Mouse (Mus musculus): ENCODE data around the gene Mycbp2. TPM values are rescaled to one million over a fixed set of nuclear protein-coding genes. Genes with fewer than 3 reads are reported as not detected.

The Mycbp2 gene
- polyA plus RNA-seq, 1 experiment: 132 TPM

- TF ChIP-seq CTCF (IDR thresholded peaks at IDR 0.05; ENCODE audit: borderline replicate concordance, extremely low read depth, insufficient read depth, insufficient read length): no peak
- no peak for TF ChIP-seq POLR2A (IDR thresholded peaks at IDR 0.05; ENCODE audit: borderline replicate concordance, extremely low read depth, insufficient read depth, insufficient read length, poor library complexity, severe bottlenecking)
Measured at GRCm38 (mm10) chr14:103162923-103163322, 183.7 kb downstream of the Mycbp2 start.

GRCm38 (mm10) chr14:103155685-103156084 is 190.9 kb downstream of the Mycbp2 start:
- no peak for DNase-seq (ENCODE audit: low read depth)
- TF ChIP-seq POLR2A (IDR thresholded peaks at IDR 0.05; ENCODE audit: borderline replicate concordance, extremely low read depth, insufficient read depth, insufficient read length, poor library complexity, severe bottlenecking): no peak

More at GRCm38 (mm10) chr14:103162923-103163322, 183.7 kb downstream of the Mycbp2 start:
- peak; percentile 45 for DNase-seq (ENCODE audit: low read depth)

GRCm38 (mm10) chr14:103150139-103150538 is 196.5 kb downstream of the Mycbp2 start:
- DNase-seq (ENCODE audit: low read depth): no peak
- TF ChIP-seq POLR2A (IDR thresholded peaks at IDR 0.05; ENCODE audit: borderline replicate concordance, extremely low read depth, insufficient read depth, insufficient read length, poor library complexity, severe bottlenecking): no peak
- no peak for TF ChIP-seq CTCF (IDR thresholded peaks at IDR 0.05; ENCODE audit: borderline replicate concordance, extremely low read depth, insufficient read depth, insufficient read length)

- TF ChIP-seq CTCF (IDR thresholded peaks at IDR 0.05; ENCODE audit: borderline replicate concordance, extremely low read depth, insufficient read depth, insufficient read length) (peak; percentile 38; the same call in 1 of the 2 replicates), POLR2A (IDR thresholded peaks at IDR 0.05; ENCODE audit: borderline replicate concordance, extremely low read depth, insufficient read depth, insufficient read length, poor library complexity, severe bottlenecking) (no peak)
- DNase-seq (ENCODE audit: low read depth): peak; percentile 11
Measured at GRCm38 (mm10) chr14:103131991-103132390, 214.6 kb downstream of the Mycbp2 start.

DNA sequence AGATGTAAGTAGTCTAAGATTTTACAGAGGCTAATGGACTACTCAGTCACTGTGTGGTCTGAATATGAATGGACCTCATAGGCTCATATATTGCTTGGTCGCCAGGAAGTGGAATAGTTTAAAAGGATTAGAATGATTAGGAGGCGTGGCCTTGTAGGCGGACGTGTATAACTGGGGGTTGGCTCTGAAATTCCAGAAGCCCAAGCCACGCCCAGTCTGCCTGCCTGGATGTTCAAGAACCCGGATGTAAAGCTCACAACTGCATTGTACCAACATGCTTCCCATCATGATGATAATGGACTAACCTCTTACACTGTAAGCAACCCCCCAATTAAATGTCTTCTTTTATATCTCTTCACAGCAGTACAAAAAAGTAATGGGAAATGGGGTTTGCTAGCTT is 220.9 kb downstream of the Mycbp2 start:
- TF ChIP-seq POLR2A (IDR thresholded peaks at IDR 0.05; ENCODE audit: borderline replicate concordance, extremely low read depth, insufficient read depth, insufficient read length, poor library complexity, severe bottlenecking) (no peak), CTCF (IDR thresholded peaks at IDR 0.05; ENCODE audit: borderline replicate concordance, extremely low read depth, insufficient read depth, insufficient read length) (no peak)
- DNase-seq (ENCODE audit: low read depth): no peak

- DNase-seq (ENCODE audit: low read depth): no peak
- no peak for TF ChIP-seq CTCF (IDR thresholded peaks at IDR 0.05; ENCODE audit: borderline replicate concordance, extremely low read depth, insufficient read depth, insufficient read length)
- TF ChIP-seq POLR2A (IDR thresholded peaks at IDR 0.05; ENCODE audit: borderline replicate concordance, extremely low read depth, insufficient read depth, insufficient read length, poor library complexity, severe bottlenecking): no peak
Measured at GRCm38 (mm10) chr14:103114994-103115670, 231.5 kb downstream of the Mycbp2 start.

GRCm38 (mm10) chr14:103112606-103113363 is 233.8 kb downstream of the Mycbp2 start:
- peak; percentile 40 for DNase-seq (ENCODE audit: low read depth)
- TF ChIP-seq POLR2A (IDR thresholded peaks at IDR 0.05; ENCODE audit: borderline replicate concordance, extremely low read depth, insufficient read depth, insufficient read length, poor library complexity, severe bottlenecking) (no peak), CTCF (IDR thresholded peaks at IDR 0.05; ENCODE audit: borderline replicate concordance, extremely low read depth, insufficient read depth, insufficient read length) (no peak)

GRCm38 (mm10) chr14:103109971-103110370 is 236.6 kb downstream of the Mycbp2 start:
- TF ChIP-seq CTCF (IDR thresholded peaks at IDR 0.05; ENCODE audit: borderline replicate concordance, extremely low read depth, insufficient read depth, insufficient read length): no peak
- TF ChIP-seq POLR2A (IDR thresholded peaks at IDR 0.05; ENCODE audit: borderline replicate concordance, extremely low read depth, insufficient read depth, insufficient read length, poor library complexity, severe bottlenecking): no peak

GRCm38 (mm10) chr14:103106301-103106700 is 240.3 kb downstream of the Mycbp2 start:
- DNase-seq (ENCODE audit: low read depth): no peak
- TF ChIP-seq POLR2A (IDR thresholded peaks at IDR 0.05; ENCODE audit: borderline replicate concordance, extremely low read depth, insufficient read depth, insufficient read length, poor library complexity, severe bottlenecking): no peak
- no peak for TF ChIP-seq CTCF (IDR thresholded peaks at IDR 0.05; ENCODE audit: borderline replicate concordance, extremely low read depth, insufficient read depth, insufficient read length)

More at GRCm38 (mm10) chr14:103109971-103110370, 236.6 kb downstream of the Mycbp2 start:
- no peak for DNase-seq (ENCODE audit: low read depth)

DNA sequence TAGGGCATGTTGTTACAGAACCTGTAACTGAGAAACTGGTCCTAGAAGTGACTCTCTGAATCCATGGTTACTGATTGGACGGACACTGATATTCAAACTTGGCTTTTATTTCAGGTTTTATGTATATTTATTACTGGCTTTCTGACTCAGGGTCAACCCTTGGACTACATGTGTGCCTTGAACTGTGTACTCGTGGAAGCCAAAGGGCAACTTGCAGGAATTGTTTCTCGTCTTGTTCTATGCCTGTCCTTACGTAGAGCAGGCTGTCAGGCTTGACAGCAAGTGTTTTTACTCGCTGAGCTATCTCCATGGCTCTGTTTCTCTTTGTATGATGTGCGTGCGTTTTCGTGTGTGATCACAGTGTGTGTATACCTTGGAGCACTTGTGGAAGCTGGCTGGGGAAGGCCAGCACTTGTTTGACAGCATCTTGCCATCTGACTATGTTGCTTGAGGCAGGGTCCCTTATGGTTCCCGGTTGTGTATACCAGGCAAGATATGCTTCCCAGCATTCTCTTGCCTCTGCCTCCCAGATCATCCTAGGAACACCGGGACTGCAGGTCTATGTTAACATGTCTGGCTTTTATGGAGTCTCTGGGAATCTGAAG is 243.8 kb downstream of the Mycbp2 start:
- no peak for DNase-seq (ENCODE audit: low read depth)
- TF ChIP-seq CTCF (IDR thresholded peaks at IDR 0.05; ENCODE audit: borderline replicate concordance, extremely low read depth, insufficient read depth, insufficient read length) (no peak), POLR2A (IDR thresholded peaks at IDR 0.05; ENCODE audit: borderline replicate concordance, extremely low read depth, insufficient read depth, insufficient read length, poor library complexity, severe bottlenecking) (no peak)

- TF ChIP-seq CTCF (IDR thresholded peaks at IDR 0.05; ENCODE audit: borderline replicate concordance, extremely low read depth, insufficient read depth, insufficient read length) (no peak), POLR2A (IDR thresholded peaks at IDR 0.05; ENCODE audit: borderline replicate concordance, extremely low read depth, insufficient read depth, insufficient read length, poor library complexity, severe bottlenecking) (no peak)
- DNase-seq (ENCODE audit: low read depth): no peak
Measured at GRCm38 (mm10) chr14:103102246-103102645, 244.4 kb downstream of the Mycbp2 start.

Measured in brain, embryonic 14.5 days (tissue).